Mouse (Mus musculus): ENCODE data around the gene Gm36210.

- TF ChIP-seq CTCF (IDR thresholded peaks at IDR 0.05; ENCODE audit: low read depth) (no peak), EP300 (IDR thresholded peaks at IDR 0.05; ENCODE audit: low read depth) (no peak)
Measured at GRCm38 (mm10) chr7:4917494-4917893, 11.2 kb upstream of the Gm36210 start.

All from liver, postnatal 0 days (tissue).